Mouse (Mus musculus) thymus, adult 18-20 months (tissue): ENCODE data around the gene H2-M1.

ENCODE experiments used
- DNase-seq, 2 experiments: peaks; one replicate each; pipeline ENCODE4 v3.0.0; 2022; ENCODE audit warnings: mixed read lengths in 2 of 2

The H2-M1 gene

GRCm38 (mm10) chr17:36672119-36672518 is at the start of gene H2-M1:
H2-M1 (minus strand) TSS chr17:36672219.
- DNase-seq = no peak

GRCm38 (mm10) chr17:36697693-36698092 is 25.7 kb upstream of the H2-M1 start:
- DNase-seq = no peak

- no peak for DNase-seq
Measured at GRCm38 (mm10) chr17:36642566-36642965, 29.5 kb downstream of the H2-M1 start, which contains the start of gene H2-M9. H2-M9 (minus strand) TSS chr17:36642666.
